Mouse (Mus musculus): ENCODE results near the gene Eif4g2.

The Eif4g2 gene

GRCm38 (mm10) chr7:111082822-111083732 is at the start of gene Eif4g2:
Gene Eif4g2, minus strand, starts transcription at chr7:111083030.
- DNase-seq (ENCODE audit: low spot score), result peak; percentile 98

- DNase-seq (ENCODE audit: low spot score), result no peak
These were observed 49.8 kb upstream of the Eif4g2 start for GRCm38 (mm10) chr7:111132596-111132995.

- no peak for DNase-seq (ENCODE audit: low spot score)
These were observed 44.0 kb upstream of the Eif4g2 start for GRCm38 (mm10) chr7:111126636-111127395.

GRCm38 (mm10) chr7:111123761-111124546 is 41.1 kb upstream of the Eif4g2 start:
- no peak for DNase-seq (ENCODE audit: low spot score)

GRCm38 (mm10) chr7:111122531-111123130 is 39.8 kb upstream of the Eif4g2 start:
- peak; percentile 96 for DNase-seq (ENCODE audit: low spot score)

- peak; percentile 81 for DNase-seq (ENCODE audit: low spot score)
These were observed 39.3 kb upstream of the Eif4g2 start for GRCm38 (mm10) chr7:111122084-111122530.

GRCm38 (mm10) chr7:111121522-111121921 is 38.7 kb upstream of the Eif4g2 start:
- DNase-seq (ENCODE audit: low spot score), result no peak

GRCm38 (mm10) chr7:111109561-111109960 is 26.7 kb upstream of the Eif4g2 start:
- no peak for DNase-seq (ENCODE audit: low spot score)

GRCm38 (mm10) chr7:111109161-111109560 is 26.3 kb upstream of the Eif4g2 start:
- DNase-seq (ENCODE audit: low spot score), result no peak

GRCm38 (mm10) chr7:111098196-111098595 is 15.4 kb upstream of the Eif4g2 start:
- DNase-seq (ENCODE audit: low spot score), result no peak

- DNase-seq (ENCODE audit: low spot score), result no peak
These were observed 12.3 kb upstream of the Eif4g2 start for GRCm38 (mm10) chr7:111095169-111095568.

- no peak for DNase-seq (ENCODE audit: low spot score)
These were observed 2.3 kb upstream of the Eif4g2 start for GRCm38 (mm10) chr7:111085153-111085552.

GRCm38 (mm10) chr7:111084443-111084842 is 1.6 kb upstream of the Eif4g2 start:
- no peak for DNase-seq (ENCODE audit: low spot score)

GRCm38 (mm10) chr7:111083733-111084120 is 897 bp upstream of the Eif4g2 start:
- DNase-seq (ENCODE audit: low spot score), result no peak

GRCm38 (mm10) chr7:111082043-111082821 is 598 bp downstream of the Eif4g2 start:
- DNase-seq (ENCODE audit: low spot score), result peak; percentile 88

- no peak for DNase-seq (ENCODE audit: low spot score)
These were observed 2.0 kb downstream of the Eif4g2 start for GRCm38 (mm10) chr7:111080876-111081275.

- no peak for DNase-seq (ENCODE audit: low spot score)
These were observed 2.8 kb downstream of the Eif4g2 start for GRCm38 (mm10) chr7:111080026-111080425.

- DNase-seq (ENCODE audit: low spot score), result no peak
These were observed 4.6 kb downstream of the Eif4g2 start for GRCm38 (mm10) chr7:111078271-111078670.

GRCm38 (mm10) chr7:111075288-111075687 is 7.5 kb downstream of the Eif4g2 start:
- DNase-seq (ENCODE audit: low spot score), result no peak

- no peak for DNase-seq (ENCODE audit: low spot score)
These were observed 10.4 kb downstream of the Eif4g2 start for GRCm38 (mm10) chr7:111072410-111072809.

- no peak for DNase-seq (ENCODE audit: low spot score)
These were observed 12.7 kb downstream of the Eif4g2 start for GRCm38 (mm10) chr7:111070167-111070496.

All from testis, postnatal 10 days (tissue).